Mouse (Mus musculus): ENCODE data around the gene Ttpal. TPM values are rescaled to one million over a fixed set of nuclear protein-coding genes. Genes with fewer than 3 reads are reported as not detected.

Ttpal gene
- total RNA-seq, 2 experiments from 2014 or later = 8.8 to 16.6 TPM

DNA sequence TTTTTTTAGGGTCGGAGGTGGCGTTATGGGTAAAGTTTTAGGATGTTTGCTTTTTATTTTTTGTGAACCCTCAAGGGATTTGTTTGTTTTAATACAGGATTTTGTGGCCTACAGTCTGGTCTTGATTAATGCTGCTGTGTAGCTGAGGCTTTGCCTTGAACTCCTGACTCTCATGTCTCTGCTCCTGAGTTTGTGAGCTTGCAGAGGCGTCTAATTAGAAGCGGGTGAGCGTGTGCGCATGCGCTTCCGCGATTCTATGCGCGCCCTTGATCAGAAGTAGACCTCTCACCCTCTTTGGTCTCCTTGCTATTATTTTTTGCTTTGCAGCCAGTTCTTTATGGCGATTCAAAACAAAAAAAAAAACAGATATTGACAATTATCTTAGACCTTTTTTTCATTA lies 57.3 kb downstream of the Ttpal start:
- ATAC-seq (ENCODE audit: poor library complexity, severe bottlenecking) = no peak

DNA sequence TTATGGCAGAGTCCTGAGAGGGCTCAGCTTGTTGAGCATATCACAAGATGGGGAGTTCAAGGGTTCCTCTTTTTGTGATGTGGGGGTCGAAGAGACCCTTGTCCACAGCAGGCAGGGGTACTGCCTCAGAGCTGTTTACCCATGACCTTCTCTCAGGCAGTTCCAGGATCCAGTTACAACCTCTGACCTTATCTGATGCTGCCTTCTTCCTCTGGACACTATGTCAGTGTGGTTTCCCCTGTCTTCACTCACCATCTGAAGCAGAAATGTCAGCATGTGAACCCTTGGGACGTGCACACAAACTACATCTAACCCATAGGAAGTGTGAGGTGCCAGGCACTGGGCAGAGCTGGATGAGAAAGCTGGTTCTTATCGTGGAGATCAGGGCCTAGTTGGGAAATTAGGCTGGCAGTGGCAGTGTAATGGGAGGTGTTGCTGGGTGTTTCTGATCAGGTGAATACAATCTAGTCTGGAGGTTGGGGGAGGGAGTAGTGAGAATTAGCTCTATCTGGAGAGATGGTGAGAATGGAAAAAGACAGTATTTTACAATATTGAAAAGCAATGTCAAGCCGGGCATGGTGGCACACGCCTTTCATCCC lies 58.1 kb downstream of the Ttpal start:
- ATAC-seq (ENCODE audit: poor library complexity, severe bottlenecking) = no peak

DNA sequence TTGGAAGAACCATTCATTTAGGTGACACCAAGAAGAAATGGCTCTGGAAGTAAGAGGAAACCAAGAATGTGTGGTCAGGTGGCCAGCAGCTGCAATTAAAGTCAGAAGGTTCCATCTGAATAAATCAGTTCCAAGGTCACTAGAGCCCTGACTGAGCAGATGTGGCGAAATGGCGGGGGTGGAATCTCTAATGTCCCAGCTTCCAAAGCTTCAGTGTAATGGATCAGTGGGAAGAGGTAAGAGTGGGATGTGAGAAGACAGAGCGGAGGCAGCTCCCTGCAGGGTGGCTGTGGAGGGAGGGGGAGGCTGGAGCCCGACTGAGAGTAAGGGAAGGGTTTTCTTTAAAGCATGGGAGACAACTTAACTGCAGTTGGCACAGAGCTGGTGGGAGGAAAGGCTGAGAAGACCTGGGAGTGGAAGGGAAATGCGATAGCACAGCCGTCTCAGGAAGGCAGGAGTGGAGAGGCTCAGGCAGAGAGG lies 59.3 kb downstream of the Ttpal start:
- no peak for ATAC-seq (ENCODE audit: poor library complexity, severe bottlenecking)

DNA sequence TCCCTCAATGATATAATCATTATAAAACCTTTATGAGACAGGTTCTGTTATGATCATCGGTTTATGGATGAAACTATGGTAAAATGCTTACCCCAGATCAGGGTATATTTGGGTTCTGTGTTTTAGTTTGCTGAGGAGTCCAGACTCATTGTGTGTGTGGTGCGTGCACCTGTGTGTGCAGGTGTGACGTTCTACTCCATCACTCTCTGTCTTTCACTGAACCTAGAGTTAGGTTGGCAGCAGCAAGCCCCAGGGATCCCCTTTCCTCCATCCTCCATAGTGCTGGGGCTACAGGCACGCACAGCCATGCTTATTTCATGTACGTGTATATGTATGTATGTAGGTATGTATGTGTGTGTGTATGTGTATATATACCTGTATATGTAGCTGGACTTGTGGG lies 60.0 kb downstream of the Ttpal start:
- ATAC-seq (ENCODE audit: poor library complexity, severe bottlenecking) = no peak

DNA sequence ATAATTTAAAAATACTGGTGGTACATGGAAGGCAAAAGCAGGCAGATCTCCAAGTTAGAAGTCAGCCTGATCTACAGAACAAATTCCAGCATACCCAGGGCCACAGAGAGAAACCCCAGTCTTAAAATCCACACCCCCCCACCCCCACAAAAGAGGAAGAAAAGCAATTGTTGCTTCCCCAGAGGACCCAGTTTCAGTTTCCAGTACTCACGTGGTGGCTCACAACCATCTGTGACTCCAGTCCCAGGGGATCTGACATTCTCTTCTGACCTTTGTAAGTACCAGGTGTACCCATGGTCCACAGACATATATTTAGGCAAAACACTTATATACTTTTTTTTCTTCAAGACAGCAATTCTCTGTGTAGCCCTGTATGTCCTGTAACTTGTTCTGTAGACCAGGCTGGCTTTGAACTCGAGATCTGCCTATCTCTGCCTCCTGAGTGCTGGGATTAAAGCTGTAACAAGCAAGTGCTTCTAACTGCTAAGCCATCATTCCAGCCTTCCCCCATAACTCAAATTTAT lies 60.6 kb downstream of the Ttpal start:
- ATAC-seq (ENCODE audit: poor library complexity, severe bottlenecking) = peak; percentile 80

DNA sequence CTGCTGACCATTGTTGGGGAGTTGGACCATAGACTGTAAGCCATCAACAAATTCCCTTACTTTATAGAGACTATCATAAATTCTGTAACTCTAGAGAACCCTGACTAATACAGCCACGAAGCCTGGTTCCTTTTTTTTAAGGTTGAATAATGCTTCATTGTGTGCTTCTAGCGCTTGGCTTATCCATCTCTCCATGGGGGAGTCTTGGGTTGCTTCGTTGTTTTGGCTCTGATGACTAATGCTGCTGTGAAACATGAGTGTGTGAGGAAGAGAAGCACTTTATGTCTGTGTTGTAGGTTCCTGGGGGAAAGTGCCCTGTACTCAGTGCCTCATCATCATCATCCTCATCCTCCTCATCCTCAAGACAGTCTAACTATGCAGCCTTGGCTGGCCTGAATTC lies 61.8 kb downstream of the Ttpal start:
- no peak for ATAC-seq (ENCODE audit: poor library complexity, severe bottlenecking)

DNA sequence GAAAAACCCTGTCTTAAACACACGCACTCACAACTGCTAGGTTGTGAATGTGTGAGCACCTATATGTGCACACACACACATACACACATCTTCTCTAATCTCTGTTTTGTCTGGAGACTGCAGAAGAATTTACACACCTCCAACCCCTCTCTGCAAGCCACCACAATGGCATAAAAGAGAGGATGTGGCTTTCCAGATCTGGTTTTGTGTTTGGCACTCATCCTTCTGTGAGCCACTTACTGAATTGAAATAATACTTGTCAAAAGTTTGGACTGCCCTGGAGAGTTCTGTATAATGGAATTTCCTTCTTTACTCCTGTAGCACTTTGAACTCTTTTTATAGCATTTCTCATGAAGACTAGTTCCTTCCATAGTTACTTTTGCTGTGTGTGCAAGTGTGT lies 64.9 kb downstream of the Ttpal start:
- no peak for ATAC-seq (ENCODE audit: poor library complexity, severe bottlenecking)

Other genes with a start within 250 kb of the Ttpal start
- gene Jph2, start 204.3 kb upstream of the Ttpal start, total RNA-seq (2015) = not detected in 2 replicates
- not detected in 2 replicates for gene Jph2, start 204.3 kb upstream of the Ttpal start, total RNA-seq (2017)
- gene Oser1, start 177.6 kb upstream of the Ttpal start, total RNA-seq (2015) = 85.9 and 98.4 TPM in 2 replicates
- 93.7 and 107 TPM in 2 replicates for gene Oser1, start 177.6 kb upstream of the Ttpal start, total RNA-seq (2017)
- not detected in 2 replicates for gene Gdap1l1, start 163.8 kb upstream of the Ttpal start, total RNA-seq (2015)
- not detected in 2 replicates for gene Gdap1l1, start 163.8 kb upstream of the Ttpal start, total RNA-seq (2017)
- gene Fitm2, start 129.7 kb upstream of the Ttpal start, total RNA-seq (2015) = 0.36 and 1.1 TPM in 2 replicates
- 0.94 and 1.7 TPM in 2 replicates for gene Fitm2, start 129.7 kb upstream of the Ttpal start, total RNA-seq (2017)
- gene R3hdml, start 110.0 kb upstream of the Ttpal start, total RNA-seq (2015) = not detected in 2 replicates
- gene R3hdml, start 110.0 kb upstream of the Ttpal start, total RNA-seq (2017) = not detected in 2 replicates
- gene Hnf4a, start 95.5 kb upstream of the Ttpal start, total RNA-seq (2015) = not detected in 2 replicates
- not detected in 2 replicates for gene Hnf4a, start 95.5 kb upstream of the Ttpal start, total RNA-seq (2017)
- 797 and 809 TPM in 2 replicates for gene Serinc3, start 42.8 kb downstream of the Ttpal start, total RNA-seq (2015)
- gene Serinc3, start 42.8 kb downstream of the Ttpal start, total RNA-seq (2017) = 623 and 641 TPM in 2 replicates
- 47.7 and 50.9 TPM in 2 replicates for gene Pkig, start 56.1 kb downstream of the Ttpal start, total RNA-seq (2015)
- gene Pkig, start 56.1 kb downstream of the Ttpal start, total RNA-seq (2017) = 36.8 and 55.2 TPM in 2 replicates
- 3.7 and 5.3 TPM in 2 replicates for gene Ada, start 147.9 kb downstream of the Ttpal start, total RNA-seq (2015)
- gene Ada, start 147.9 kb downstream of the Ttpal start, total RNA-seq (2017) = 6.1 and 7.6 TPM in 2 replicates
- gene Ccn5, start 218.5 kb downstream of the Ttpal start, total RNA-seq (2015) = 0.27 TPM in 1 of 2 replicates, not detected in the other
- gene Ccn5, start 218.5 kb downstream of the Ttpal start, total RNA-seq (2017) = 0.59 and 1.5 TPM in 2 replicates